Mouse (Mus musculus): ENCODE measurements around the gene Gcgr.

DNA sequence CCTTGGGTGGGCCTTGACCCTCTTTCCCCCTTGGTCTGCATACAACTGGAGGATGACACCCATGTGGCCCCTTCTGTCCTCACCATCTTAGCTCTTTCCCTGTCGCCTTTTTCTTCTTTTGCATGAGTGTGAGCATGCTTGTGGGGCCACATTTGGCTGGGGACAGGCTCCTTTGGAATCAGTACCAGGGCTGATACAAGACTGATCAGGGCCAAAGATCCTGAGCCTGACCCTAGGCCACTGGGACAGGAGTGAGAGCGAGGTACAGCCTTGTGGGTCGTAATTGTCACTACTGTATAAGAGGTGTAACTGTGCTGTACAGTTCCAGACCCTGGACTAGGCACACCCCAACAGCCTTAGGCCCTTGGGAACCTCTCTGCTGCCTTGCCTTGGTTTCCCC lies 36.6 kb upstream of the Gcgr start:
- TF ChIP-seq CTCF (IDR thresholded peaks at IDR 0.05; ENCODE audit: control insufficient read depth, insufficient read depth, insufficient replicate concordance, low read depth, low read length) (no peak), POLR2A (IDR thresholded peaks at IDR 0.05; ENCODE audit: control insufficient read depth, low read depth, low read length) (no peak)
